Mouse (Mus musculus): ENCODE data around the gene Cdc14a. TPM values are rescaled to one million over a fixed set of nuclear protein-coding genes. Genes with fewer than 3 reads are reported as not detected.

Cdc14a gene
- polyA plus RNA-seq, 2 experiments = 1.3 to 1.8 TPM

- H3K27me3 ChIP-seq (ENCODE audit: control insufficient read depth, insufficient read depth, low read length) = no peaks in the 10 kb centered on the region
- ATAC-seq (ENCODE audit: insufficient read depth) (no peak), DNase-seq (ENCODE audit: low read depth in 3 of 3, low spot score in 3 of 3) (no peak)
- H3K36me3 ChIP-seq (replicated peaks; ENCODE audit: control insufficient read depth, insufficient read depth, low read depth) = no peaks in the 10 kb centered on the region
- no peaks in the 10 kb centered on the region for H3K4me1 ChIP-seq (replicated peaks; ENCODE audit: control insufficient read depth in 2 of 2, insufficient read depth in 2 of 2, low read length in 1 of 2)
- no peak overlapping the region for H3K4me3 ChIP-seq (ENCODE audit: insufficient read depth in 1 of 2, low read depth in 2 of 2, low read length in 2 of 2)
- no peaks in the 10 kb centered on the region for H3K9me3 ChIP-seq (ENCODE audit: control insufficient read depth, low read length)
- no peak overlapping the region for H3K9ac ChIP-seq (replicated peaks)
- no peak overlapping the region for H3K4me2 ChIP-seq (ENCODE audit: low read depth)
- 56% methylated on average over 10 of the region's 10 CpGs for WGBS (ENCODE audit: insufficient replicate concordance)
- H3K27ac ChIP-seq = no peak overlapping the region
- TF ChIP-seq CTCF (IDR thresholded peaks at IDR 0.05; ENCODE audit: low read depth) (no peak), EP300 (IDR thresholded peaks at IDR 0.05; ENCODE audit: low read depth) (no peak)
Observed at GRCm38 (mm10) chr3:116327616-116328004, 96.2 kb downstream of the Cdc14a start.

GRCm38 (mm10) chr3:116327001-116327615, 96.7 kb downstream of the Cdc14a start:
- DNase-seq (ENCODE audit: low read depth in 3 of 3, low spot score in 3 of 3) (peak; percentile 45 to 50 (median 45)), ATAC-seq (ENCODE audit: insufficient read depth) (peak; percentile 36; the same call in 1 of the 2 replicates)
- Histone ChIP-seq H3K9ac (replicated peaks) (no peak overlapping the region), H3K27ac (no peak overlapping the region), H3K27me3 (ENCODE audit: control insufficient read depth, insufficient read depth, low read length) (no peaks in the 10 kb centered on the region), H3K36me3 (replicated peaks; ENCODE audit: control insufficient read depth, insufficient read depth, low read depth) (no peaks in the 10 kb centered on the region), H3K4me3 (ENCODE audit: insufficient read depth in 1 of 2, low read depth in 2 of 2, low read length in 2 of 2) (no peak overlapping the region), H3K9me3 (ENCODE audit: control insufficient read depth, low read length) (no peaks in the 10 kb centered on the region), H3K4me1 (replicated peaks; ENCODE audit: control insufficient read depth in 2 of 2, insufficient read depth in 2 of 2, low read length in 1 of 2) (no peaks in the 10 kb centered on the region), H3K4me2 (ENCODE audit: low read depth) (peak overlapping the region; percentile 48)
- 18% methylated on average over 23 of the region's 23 CpGs for WGBS (ENCODE audit: insufficient replicate concordance)
- TF ChIP-seq CTCF (IDR thresholded peaks at IDR 0.05; ENCODE audit: low read depth) (peak; percentile 98), EP300 (IDR thresholded peaks at IDR 0.05; ENCODE audit: low read depth) (no peak)

- Histone ChIP-seq H3K9ac (replicated peaks) (no peak overlapping the region), H3K4me3 (ENCODE audit: insufficient read depth in 1 of 2, low read depth in 2 of 2, low read length in 2 of 2) (no peak overlapping the region), H3K27me3 (ENCODE audit: control insufficient read depth, insufficient read depth, low read length) (no peaks in the 10 kb centered on the region), H3K27ac (no peak overlapping the region), H3K4me1 (replicated peaks; ENCODE audit: control insufficient read depth in 2 of 2, insufficient read depth in 2 of 2, low read length in 1 of 2) (no peaks in the 10 kb centered on the region), H3K36me3 (replicated peaks; ENCODE audit: control insufficient read depth, insufficient read depth, low read depth) (no peaks in the 10 kb centered on the region), H3K4me2 (ENCODE audit: low read depth) (no peak overlapping the region), H3K9me3 (ENCODE audit: control insufficient read depth, low read length) (no peaks in the 10 kb centered on the region)
- DNase-seq (ENCODE audit: low read depth in 3 of 3, low spot score in 3 of 3) (no peak), ATAC-seq (ENCODE audit: insufficient read depth) (no peak)
- WGBS (ENCODE audit: insufficient replicate concordance) = 64% methylated on average over 2 of the region's 2 CpGs
- TF ChIP-seq EP300 (IDR thresholded peaks at IDR 0.05; ENCODE audit: low read depth) = no peak
- TF ChIP-seq CTCF (IDR thresholded peaks at IDR 0.05; ENCODE audit: low read depth) = no peak
Observed at GRCm38 (mm10) chr3:116325501-116325900, 98.3 kb downstream of the Cdc14a start.

GRCm38 (mm10) chr3:116319696-116320095, 104.1 kb downstream of the Cdc14a start:
- TF ChIP-seq CTCF (IDR thresholded peaks at IDR 0.05; ENCODE audit: low read depth) (no peak), EP300 (IDR thresholded peaks at IDR 0.05; ENCODE audit: low read depth) (no peak)
- Histone ChIP-seq H3K4me2 (ENCODE audit: low read depth) (no peak overlapping the region), H3K4me3 (ENCODE audit: insufficient read depth in 1 of 2, low read depth in 2 of 2, low read length in 2 of 2) (no peak overlapping the region), H3K36me3 (replicated peaks; ENCODE audit: control insufficient read depth, insufficient read depth, low read depth) (no peaks in the 10 kb centered on the region), H3K27me3 (ENCODE audit: control insufficient read depth, insufficient read depth, low read length) (no peaks in the 10 kb centered on the region), H3K9me3 (ENCODE audit: control insufficient read depth, low read length) (no peaks in the 10 kb centered on the region), H3K27ac (no peak overlapping the region), H3K9ac (replicated peaks) (no peak overlapping the region), H3K4me1 (replicated peaks; ENCODE audit: control insufficient read depth in 2 of 2, insufficient read depth in 2 of 2, low read length in 1 of 2) (no peaks in the 10 kb centered on the region)
- WGBS (ENCODE audit: insufficient replicate concordance) = 75% methylated on average over 5 of the region's 5 CpGs
- DNase-seq (ENCODE audit: low read depth in 3 of 3, low spot score in 3 of 3) = no peak
- no peak for ATAC-seq (ENCODE audit: insufficient read depth)

- Histone ChIP-seq H3K4me2 (ENCODE audit: low read depth) (no peak overlapping the region), H3K27ac (no peak overlapping the region), H3K4me1 (replicated peaks; ENCODE audit: control insufficient read depth in 2 of 2, insufficient read depth in 2 of 2, low read length in 1 of 2) (peaks cover 10 to 25% of the 10 kb centered on the region in 2 experiments), H3K36me3 (replicated peaks; ENCODE audit: control insufficient read depth, insufficient read depth, low read depth) (no peaks in the 10 kb centered on the region), H3K9me3 (ENCODE audit: control insufficient read depth, low read length) (no peaks in the 10 kb centered on the region), H3K27me3 (ENCODE audit: control insufficient read depth, insufficient read depth, low read length) (no peaks in the 10 kb centered on the region), H3K9ac (replicated peaks) (no peak overlapping the region), H3K4me3 (ENCODE audit: insufficient read depth in 1 of 2, low read depth in 2 of 2, low read length in 2 of 2) (no peak overlapping the region)
- no peak for ATAC-seq (ENCODE audit: insufficient read depth)
- DNase-seq (ENCODE audit: low read depth in 3 of 3, low spot score in 3 of 3) = no peak
- TF ChIP-seq EP300 (IDR thresholded peaks at IDR 0.05; ENCODE audit: low read depth) (no peak), CTCF (IDR thresholded peaks at IDR 0.05; ENCODE audit: low read depth) (no peak)
- WGBS (ENCODE audit: insufficient replicate concordance) = 84% methylated on average over 4 of the region's 4 CpGs
Observed at GRCm38 (mm10) chr3:116311838-116312237, 112.0 kb downstream of the Cdc14a start.

Data from liver, embryonic 14.5 days (tissue).